Mouse (Mus musculus): ENCODE measurements at regions not wholly inside any gene's neighbourhood (a gene's known extent, or its start where the extent isn't known, plus 50 kb on each side); places are given as distances from the start of the nearest gene placed in this dataset.

DNA sequence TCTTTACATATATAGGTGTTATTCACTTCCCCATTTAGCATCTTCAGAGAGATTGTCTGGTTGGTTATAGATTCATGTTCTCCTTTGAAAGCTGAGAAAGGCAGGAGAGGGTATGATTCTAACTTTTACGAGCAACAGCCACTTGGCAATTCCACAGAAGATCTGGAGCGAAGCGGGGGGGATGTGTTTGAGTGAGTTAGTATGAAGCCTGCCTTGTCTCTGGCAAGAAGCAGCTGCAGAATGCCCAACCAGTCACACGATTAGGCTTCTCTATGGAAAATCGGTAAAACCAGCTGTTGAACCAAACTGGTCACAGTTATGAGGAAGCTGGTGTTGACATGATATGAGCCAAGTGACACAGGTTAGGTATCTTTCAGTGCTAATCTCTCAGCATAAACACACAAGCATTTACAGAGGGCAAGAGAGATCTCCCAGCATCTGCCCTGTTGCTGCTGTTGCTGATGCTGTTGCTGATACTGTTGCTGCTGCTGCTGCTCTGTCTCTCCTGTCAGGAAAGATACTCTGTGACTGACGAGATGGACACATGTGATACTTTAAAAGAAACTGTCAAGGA is 455.7 kb upstream of the Adgrl2 start:
- H3K27ac ChIP-seq = no peak overlapping the region
- intact Hi-C loops (cut with DNase I) = loop anchor here (10.0 kb wide), 1 partner anchor 461 kb away; no protein-coding TSS in a partner anchor
- no peak for TF ChIP-seq CTCF (IDR thresholded peaks at IDR 0.05)
- no peak overlapping the region for H3K4me3 ChIP-seq
- no peak for DNase-seq

DNA sequence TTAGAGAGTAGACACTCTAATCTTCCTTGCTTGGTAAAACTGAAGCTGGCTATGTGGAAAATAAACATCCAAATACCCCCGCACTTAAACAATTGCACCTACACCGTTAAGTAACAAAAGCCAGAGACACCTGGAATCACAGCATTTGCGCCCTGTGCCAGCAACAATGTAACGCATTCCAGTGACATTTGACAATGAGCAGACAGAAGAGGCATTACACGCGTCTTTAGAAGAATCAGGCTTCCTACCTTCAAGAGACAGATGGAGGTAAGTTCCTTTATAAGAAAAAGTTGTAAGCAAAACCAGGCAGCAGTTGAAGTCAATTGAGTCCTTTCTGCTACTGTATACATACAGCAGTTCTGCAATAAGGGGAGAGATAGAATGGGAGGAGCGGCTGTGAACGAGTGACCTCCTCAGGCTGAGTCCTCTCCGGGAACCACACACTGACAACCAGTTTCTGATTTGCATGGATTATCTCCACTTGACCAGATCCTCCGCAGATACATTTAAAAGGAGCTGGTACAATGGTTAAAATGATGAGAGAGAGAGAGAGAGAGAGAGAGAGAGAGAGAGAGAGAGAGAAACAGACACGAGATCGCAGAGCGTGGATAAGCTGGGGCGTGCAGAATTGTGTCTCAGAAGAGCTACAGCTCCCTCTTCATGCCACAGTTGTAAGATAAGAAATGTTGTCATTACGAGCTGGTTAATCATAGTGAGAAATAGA is 454.7 kb upstream of the Adgrl2 start:
- TF ChIP-seq CTCF (IDR thresholded peaks at IDR 0.05) = peak; percentile 61
- Histone ChIP-seq H3K27ac (no peak overlapping the region), H3K4me3 (peak overlapping the region; percentile 66)
- intact Hi-C loops (cut with DNase I) = loop anchor here (10.0 kb wide), 1 partner anchor 460 kb away; no protein-coding TSS in a partner anchor
- DNase-seq = no peak

DNA sequence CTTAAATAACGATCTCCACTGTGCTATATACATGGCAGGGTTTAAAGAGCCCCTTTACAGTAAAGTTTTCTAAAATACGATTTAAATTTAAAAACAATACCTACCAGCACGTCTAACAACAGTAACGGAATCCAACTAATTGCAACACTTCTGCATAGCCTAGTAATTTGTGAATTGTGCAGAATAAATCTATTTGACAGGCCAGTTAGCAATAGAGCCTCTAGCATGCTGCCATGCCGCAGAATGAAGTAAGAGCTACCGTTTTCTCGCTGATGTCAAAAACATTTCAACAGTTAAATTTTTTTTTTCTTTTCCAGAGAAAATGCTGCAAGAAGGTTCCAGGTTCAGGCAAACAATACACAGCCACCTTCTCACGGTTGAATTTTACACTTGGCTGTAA is 454.0 kb upstream of the Adgrl2 start:
- Histone ChIP-seq H3K4me3 (peak overlapping the region; percentile 66; the same call in 1 of the 2 replicates), H3K27ac (no peak overlapping the region)
- DNase-seq = no peak
- intact Hi-C loops (cut with DNase I) = loop anchor here (10.0 kb wide), 1 partner anchor 460 kb away; no protein-coding TSS in a partner anchor
- no peak for TF ChIP-seq CTCF (IDR thresholded peaks at IDR 0.05)

DNA sequence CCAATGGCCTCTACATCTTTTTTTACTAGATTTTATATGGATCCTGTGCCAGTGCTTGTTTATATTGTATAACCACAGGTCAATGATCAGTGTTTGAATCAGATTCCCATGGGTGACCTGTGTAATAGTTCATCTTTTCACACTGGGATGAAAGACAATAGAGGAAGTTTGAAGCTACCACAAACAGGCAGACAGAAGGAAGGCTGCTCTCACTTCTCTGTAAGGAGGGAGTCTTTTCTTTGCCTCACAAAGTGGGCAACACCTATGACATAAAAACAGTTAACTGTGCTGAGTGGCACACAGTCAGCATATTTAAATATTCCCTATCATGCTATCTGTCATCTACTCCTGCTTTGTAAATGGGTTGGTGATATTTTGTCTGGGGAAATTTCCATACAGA is 450.9 kb upstream of the Adgrl2 start:
- intact Hi-C loops (cut with DNase I) = loop anchor here (10.0 kb wide), 1 partner anchor 456 kb away; no protein-coding TSS in a partner anchor
- H3K4me3 ChIP-seq = no peak overlapping the region
- no peak for TF ChIP-seq CTCF (IDR thresholded peaks at IDR 0.05)
- no peak overlapping the region for H3K27ac ChIP-seq
- DNase-seq = no peak

DNA sequence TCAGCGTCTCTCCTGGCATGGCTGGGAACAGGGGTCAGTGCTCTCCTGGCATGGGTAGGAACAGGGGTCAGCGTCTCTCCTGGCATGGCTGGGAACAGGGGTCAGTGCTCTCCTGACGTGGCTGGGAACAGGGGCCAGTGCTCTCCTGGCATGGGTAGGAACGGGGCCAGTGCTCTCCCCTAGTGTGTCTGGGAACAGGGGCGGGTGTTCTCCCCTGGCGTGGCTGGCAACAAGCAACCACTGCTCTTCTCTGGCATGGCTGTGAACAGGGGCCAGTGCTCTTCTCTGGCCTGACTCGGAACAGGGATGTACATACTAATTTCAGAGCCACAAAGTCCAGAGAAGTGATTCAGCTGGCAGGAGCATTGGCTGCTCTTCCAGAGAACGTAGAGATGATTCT is 447.4 kb upstream of the Adgrl2 start:
- H3K27ac ChIP-seq = no peak overlapping the region
- intact Hi-C loops (cut with DNase I) = no loop called here
- no peak for DNase-seq
- no peak overlapping the region for H3K4me3 ChIP-seq
- TF ChIP-seq CTCF (IDR thresholded peaks at IDR 0.05) = no peak

DNA sequence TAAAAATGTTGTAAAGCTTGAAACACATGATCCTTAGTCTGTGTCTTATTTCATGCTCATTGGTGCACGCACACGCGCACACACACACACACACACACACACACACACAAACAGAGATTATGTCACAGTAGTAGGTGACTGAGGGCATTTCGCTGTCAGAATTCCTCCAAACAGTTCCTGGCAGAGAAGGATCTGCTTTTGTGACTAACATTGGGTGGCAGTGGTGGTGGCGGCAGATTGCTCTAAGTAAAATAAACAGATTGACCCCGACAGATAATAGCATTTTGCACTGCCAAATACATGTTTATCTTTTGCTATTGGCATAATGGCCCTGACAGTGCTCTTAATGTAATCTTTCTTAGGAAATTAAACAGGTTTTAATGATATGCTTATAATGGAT is 446.6 kb upstream of the Adgrl2 start:
- no peak overlapping the region for H3K4me3 ChIP-seq
- intact Hi-C loops (cut with DNase I) = no loop called here

DNA sequence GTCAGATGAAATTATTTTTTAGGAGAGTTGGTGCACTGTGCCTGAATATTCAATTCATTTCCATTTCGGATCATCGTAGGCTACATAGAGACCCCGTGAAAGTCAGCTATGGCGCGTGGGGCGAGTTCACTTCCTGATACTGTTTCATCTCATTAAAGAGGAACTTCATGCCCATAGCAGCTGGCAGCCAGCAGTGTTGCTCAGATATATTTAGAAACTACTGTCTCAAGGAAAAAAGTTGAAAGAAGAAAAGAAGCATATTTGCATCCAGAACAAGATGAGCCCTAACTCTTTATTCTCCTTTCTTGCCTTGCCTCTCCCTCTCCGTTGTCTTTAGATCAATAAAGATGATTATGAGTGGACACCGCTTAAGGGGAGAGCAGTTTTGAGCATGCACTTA is 446.1 kb upstream of the Adgrl2 start:
- TF ChIP-seq CTCF (IDR thresholded peaks at IDR 0.05) = no peak
- H3K27ac ChIP-seq = no peak overlapping the region
- no peak for DNase-seq
- intact Hi-C loops (cut with DNase I) = no loop called here
- no peak overlapping the region for H3K4me3 ChIP-seq

More for the DNA sequence above, 446.6 kb upstream of the Adgrl2 start:
- no peak overlapping the region for H3K27ac ChIP-seq
- no peak for DNase-seq
- TF ChIP-seq CTCF (IDR thresholded peaks at IDR 0.05) = no peak

DNA sequence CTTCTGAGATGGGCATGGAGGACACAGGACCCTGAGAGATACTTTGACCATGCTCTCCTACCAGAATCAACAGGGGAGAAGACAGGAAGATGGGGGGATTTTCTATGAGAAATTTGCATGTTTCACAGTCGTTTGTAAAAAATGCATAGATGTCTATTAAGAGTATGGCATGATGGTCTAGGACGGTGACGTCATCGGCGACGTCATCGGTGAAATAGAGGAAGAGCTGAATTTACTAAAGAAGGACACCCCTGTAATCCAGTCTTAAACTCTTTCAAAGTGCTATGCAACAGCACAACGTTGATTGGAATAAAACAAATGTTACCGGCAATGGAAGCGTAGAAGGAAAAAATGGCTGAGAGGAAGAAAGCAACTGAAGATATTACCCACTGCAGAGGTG is 441.4 kb upstream of the Adgrl2 start:
- TF ChIP-seq CTCF (IDR thresholded peaks at IDR 0.05) = no peak
- no peak for DNase-seq
- Histone ChIP-seq H3K27ac (no peak overlapping the region), H3K4me3 (no peak overlapping the region)
- intact Hi-C loops (cut with DNase I) = no loop called here

DNA sequence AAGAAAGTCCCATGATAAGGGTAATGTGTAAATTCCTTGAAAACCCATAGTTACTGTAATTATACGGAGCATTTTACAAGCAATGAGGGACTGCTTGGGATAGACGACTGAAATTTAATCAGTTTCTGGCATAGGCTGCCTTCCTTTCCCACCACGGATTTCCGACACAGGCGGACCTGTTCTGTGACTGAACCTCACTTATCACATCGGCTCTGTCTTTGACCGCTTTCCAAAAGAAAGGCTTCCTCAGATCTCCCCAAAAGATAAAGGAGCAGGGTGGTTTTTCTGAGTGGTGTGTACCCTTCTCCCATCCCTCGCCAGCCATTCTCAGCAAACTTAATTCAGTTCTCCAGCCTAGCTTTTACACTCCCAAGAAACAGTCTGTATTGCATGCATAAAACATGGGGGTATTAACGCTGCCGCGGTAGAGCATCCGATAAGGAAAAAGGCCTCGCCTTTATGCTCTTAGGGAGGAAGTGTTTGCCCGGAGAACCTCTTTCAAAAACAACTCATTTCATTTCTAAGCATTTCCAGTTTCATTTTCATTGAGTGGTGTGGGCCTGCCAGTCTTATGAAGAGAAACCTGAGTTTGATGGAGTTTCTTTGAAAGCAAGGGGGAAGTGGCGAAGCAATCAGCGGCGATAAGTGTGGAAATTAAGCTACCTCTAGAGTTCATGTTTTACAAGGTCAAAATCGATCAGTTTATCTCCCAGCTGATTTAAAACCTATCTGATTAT is 435.8 kb upstream of the Adgrl2 start:
- DNase-seq = no peak
- intact Hi-C loops (cut with DNase I) = no loop called here
- TF ChIP-seq CTCF (IDR thresholded peaks at IDR 0.05) = no peak
- Histone ChIP-seq H3K27ac (no peak overlapping the region), H3K4me3 (peak overlapping the region; percentile 35)

DNA sequence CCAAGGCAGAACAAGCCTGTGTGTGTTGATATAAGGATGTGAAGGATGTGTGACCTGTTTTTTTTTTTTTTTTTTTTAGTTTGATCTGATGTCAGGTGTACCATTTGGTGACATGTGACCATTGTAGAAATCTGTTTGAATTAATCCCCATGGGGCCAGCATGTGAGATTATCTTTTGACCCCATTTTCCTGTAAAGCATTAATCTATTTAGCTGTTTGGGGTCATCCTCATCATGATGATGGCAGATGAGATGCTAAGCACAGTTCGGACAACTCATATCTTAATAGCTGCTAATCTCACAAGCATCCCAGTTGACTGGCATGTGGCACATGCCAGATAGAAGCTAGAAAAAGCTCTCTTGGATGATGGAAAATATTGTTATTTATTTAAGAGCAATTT is 434.0 kb upstream of the Adgrl2 start:
- no peak for DNase-seq
- TF ChIP-seq CTCF (IDR thresholded peaks at IDR 0.05) = no peak
- no peak overlapping the region for H3K4me3 ChIP-seq
- intact Hi-C loops (cut with DNase I) = no loop called here
- H3K27ac ChIP-seq = no peak overlapping the region

DNA sequence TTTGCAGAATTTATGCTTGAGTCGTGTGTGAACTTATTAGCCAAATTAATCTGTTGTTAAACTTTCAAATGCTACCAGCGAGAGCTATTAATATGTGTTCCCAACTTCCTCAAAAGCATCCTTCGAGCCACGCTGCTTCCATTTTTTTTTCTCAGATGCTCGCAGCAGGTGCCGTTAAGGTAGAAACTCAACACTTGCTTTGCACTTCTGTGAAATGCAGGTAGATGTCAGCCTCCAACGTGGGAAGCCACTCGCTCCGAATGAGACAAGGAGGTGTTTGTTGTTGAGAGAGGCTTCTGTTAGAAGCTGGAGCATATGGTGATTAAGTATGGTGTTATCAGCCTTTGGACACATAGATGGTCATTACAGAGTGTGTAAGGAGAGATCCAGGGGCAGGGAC is 433.1 kb upstream of the Adgrl2 start:
- no peak overlapping the region for H3K27ac ChIP-seq
- no peak for DNase-seq
- intact Hi-C loops (cut with DNase I) = no loop called here
- no peak overlapping the region for H3K4me3 ChIP-seq
- no peak for TF ChIP-seq CTCF (IDR thresholded peaks at IDR 0.05)

DNA sequence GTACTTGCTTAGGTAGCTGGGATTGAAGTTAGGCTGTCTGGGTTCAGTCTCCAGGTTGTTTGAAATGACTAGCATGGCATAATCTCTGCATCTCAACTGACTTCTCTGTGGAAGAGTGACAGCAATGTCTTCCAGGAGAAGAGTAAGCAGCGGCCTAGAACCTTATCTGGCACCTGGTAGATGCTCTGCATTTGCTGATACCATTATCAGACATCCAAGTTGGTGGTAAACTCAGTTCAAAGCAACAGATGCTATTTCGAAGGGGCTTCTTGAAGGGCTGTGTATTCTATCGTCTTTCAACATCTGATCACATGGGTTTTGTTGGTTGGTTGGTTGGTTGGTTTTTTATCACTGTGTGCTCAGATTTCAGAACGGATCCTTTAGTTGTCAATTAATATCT is 424.7 kb upstream of the Adgrl2 start:
- H3K27ac ChIP-seq = no peak overlapping the region
- no peak for TF ChIP-seq CTCF (IDR thresholded peaks at IDR 0.05)
- intact Hi-C loops (cut with DNase I) = no loop called here
- no peak for DNase-seq
- no peak overlapping the region for H3K4me3 ChIP-seq

DNA sequence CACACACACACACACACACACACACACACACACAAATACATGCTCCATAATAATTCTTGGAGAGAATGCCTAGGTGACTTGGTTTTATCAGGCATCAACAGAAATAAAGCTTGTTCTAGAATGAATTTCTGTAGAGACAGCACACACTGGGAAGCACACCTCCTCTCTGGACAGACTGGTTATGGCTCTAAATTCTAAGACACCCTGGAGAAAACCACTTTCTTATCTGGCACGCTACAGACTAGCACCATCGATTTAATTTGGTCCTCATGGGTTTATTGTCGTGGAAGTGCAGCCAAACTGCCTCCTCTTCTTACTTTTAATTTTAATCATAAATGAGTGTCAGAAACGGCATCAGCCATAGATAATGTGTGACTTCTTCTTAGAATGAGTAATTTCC is 422.8 kb upstream of the Adgrl2 start:
- Histone ChIP-seq H3K4me3 (no peak overlapping the region), H3K27ac (no peak overlapping the region)
- DNase-seq = no peak
- intact Hi-C loops (cut with DNase I) = no loop called here
- no peak for TF ChIP-seq CTCF (IDR thresholded peaks at IDR 0.05)

Measured in gastrocnemius, adult 2 months (tissue).